Mouse (Mus musculus) spleen, postnatal 36 days (tissue): ENCODE measurements around the gene Gm7168.
"Not testable (repeated sequence)": the region's sequence is repeated elsewhere in the genome, so short reads cannot be mapped to it uniquely, and the experiment has no call there.

Experiments used
- DNase-seq, 2 experiments: peaks; one replicate each; pipeline ENCODE4 v3.0.0; 2022; ENCODE audit warnings: low spot score in 2 of 2, mixed read lengths in 1 of 2

The Gm7168 gene

GRCm38 (mm10) chr17:13987690-13988089 lies 39.5 kb downstream of the Gm7168 start:
- no peak for DNase-seq

GRCm38 (mm10) chr17:13993425-13993824 lies 45.3 kb downstream of the Gm7168 start:
- not testable (repeated sequence) for DNase-seq
